Mouse (Mus musculus) embryo, embryonic 11 days (tissue): ENCODE measurements around the gene Spon1.

ENCODE experiments used
- DNase-seq: peaks from one replicate; pipeline ENCODE4 v3.0.0-alpha.2; 2015

The Spon1 gene

GRCm38 (mm10) chr7:113845191-113845590 is 79.4 kb downstream of the Spon1 start:
- no peak for DNase-seq

DNA sequence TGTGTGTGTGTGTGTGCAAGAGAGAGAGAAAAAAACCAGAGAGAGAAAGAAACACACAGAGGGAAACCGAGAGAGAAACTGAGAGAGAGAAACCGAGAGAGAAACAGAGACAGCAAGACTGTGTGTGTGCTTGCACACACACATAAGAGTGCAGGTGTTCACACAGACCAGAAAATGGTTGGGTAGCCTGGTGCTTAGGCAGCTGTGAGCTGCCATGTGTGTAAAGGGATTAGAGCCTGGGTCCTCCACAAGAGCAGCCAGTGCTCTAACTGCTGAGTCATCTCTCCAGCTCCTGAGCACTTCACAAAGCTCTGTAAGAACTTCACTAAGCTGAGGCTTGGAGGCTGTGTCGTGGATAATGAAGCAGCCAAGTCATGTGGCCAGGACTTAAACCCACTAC is 80.8 kb downstream of the Spon1 start:
- DNase-seq, result no peak

DNA sequence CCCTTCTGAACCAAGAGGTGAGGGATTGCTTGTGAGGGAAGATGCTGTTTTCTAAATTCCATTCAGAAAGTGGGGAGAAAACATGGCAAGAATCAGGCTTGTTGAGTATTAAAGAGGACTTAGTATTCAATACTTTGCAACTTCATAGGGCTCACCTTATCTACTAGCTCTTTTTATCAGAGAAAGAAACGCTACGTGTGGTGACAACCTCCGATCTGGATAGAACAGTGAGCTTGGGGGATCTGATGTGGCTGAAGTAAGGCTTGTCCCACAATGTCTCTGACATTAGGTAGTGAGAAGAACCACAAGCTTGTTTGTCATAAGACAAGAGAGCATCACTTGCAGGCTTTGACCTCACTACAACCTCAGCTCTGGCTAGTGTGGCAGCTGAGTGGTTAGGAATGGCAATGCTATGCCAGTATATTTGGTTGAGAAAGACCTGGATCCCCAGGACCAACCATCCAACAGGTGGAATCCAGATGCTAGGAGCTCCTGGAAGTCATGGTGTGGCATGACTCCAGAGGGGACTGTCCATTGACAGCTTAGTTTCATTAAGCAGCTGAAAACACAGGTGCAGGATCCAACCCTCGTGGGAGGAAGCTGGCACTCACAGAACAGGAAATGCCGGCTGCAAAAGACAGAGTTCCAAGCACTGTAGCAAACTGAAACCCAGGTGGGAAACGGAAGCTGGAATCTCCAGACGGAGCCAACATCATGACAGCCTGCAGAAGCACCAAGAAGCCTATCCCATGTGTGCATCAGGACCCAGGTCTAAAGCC is 81.4 kb downstream of the Spon1 start:
- no peak for DNase-seq

GRCm38 (mm10) chr7:113850389-113850788 is 84.6 kb downstream of the Spon1 start:
- DNase-seq, result no peak

DNA sequence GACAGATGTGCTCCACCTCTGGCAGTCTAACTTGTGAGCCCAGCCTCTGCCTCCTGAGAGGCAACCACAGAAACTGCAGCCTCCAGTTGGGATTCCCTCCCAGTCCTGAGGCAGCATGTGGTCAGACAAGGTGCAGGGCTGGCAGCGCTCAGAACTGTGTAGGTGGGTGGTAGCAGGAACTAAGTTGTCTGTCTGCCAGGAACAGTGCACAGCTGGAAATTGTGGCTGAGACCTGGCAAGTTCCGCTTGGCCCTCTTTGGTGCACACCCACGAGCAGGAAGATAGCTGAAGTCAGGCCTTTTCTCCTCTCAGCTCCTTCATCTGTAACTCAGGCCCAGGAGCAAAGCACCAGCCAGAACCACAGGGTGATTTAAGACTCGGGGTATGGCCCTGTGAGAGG is 89.6 kb downstream of the Spon1 start:
- no peak for DNase-seq

DNA sequence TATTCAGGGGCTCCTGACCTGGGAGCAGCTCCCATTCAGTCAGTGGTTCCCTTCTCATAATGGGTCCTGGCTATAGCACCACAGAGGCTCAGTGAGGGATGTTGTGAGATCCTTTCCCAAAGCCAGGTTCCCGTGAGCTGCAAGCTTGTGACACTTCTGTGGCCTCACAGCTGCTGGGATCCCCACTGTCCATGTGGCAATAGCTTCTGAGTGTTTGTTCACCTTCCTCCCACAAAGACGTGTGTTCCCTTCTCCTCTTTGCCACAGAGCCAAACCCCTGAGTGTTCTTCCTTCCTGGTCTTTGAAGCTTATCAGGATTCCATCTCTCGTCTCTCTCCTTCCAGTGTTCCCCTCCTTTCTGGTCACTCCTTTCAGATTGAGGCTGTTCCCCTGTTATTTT is 90.3 kb downstream of the Spon1 start:
- no peak for DNase-seq

GRCm38 (mm10) chr7:113859480-113859881 is 93.7 kb downstream of the Spon1 start:
- DNase-seq, result no peak

GRCm38 (mm10) chr7:113861964-113862363 is 96.2 kb downstream of the Spon1 start:
- no peak for DNase-seq

GRCm38 (mm10) chr7:113872846-113873245 is 107.0 kb downstream of the Spon1 start:
- DNase-seq, result no peak

DNA sequence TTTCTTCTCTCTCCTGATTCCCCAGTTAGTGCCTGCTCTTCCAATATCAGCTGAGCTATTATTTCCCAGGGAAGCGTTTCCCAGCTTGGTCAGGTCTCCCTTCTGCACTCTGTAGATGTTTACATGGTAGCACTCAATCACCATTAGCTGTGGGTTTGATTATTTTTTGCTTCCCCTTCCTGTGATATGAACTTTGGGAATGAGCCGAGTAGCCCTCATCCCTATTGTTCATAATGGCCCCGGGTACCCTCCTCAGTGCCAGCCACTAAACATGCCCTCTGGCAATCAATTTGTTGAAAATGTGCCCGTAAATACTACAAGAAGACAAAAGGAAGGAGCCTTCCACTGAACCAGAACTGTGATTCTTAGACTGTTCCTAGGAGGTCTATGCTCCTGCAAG is 111.7 kb downstream of the Spon1 start:
- DNase-seq, result no peak

DNA sequence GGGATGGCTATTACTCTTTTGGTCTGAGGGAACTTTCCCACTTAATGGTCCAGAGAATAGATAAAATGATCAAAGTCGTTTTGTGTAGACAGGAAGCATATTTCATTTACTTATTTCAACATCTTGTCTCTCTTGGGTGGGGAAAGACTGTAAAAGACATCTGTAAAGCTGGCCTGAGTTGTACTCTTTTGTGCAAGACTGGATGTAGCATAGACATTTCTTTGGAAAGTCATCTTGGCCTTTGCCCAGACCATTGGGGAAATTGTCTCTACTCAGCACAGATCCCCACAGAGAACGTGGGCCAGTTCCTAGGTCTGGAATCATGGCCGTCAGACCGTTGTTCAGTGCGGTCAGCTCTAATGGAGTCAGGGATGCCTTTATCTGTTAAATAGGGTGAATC is 112.1 kb downstream of the Spon1 start:
- no peak for DNase-seq

GRCm38 (mm10) chr7:113879085-113879501 is 113.3 kb downstream of the Spon1 start:
- peak; percentile 34 for DNase-seq

DNA sequence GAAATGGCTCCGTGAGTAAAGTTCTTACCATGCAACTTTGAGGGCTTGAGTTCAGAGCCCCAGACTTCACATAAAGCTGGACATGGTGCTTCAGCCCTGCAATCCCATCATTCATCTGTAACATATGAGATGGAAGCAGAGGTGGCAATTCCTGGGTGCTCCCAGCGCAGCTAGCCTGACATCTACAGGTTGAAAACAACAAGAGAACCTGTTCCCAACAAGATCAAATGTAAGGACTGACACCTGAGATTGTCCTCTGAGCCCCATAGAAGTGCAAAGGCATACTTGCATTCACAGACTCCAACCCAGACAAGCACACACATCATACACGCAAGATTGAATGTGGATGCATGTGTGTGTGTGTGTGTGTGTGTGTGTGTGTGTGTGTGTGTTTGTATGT is 114.2 kb downstream of the Spon1 start:
- DNase-seq, result no peak

GRCm38 (mm10) chr7:113890782-113891181 is 125.0 kb downstream of the Spon1 start:
- DNase-seq, result no peak

DNA sequence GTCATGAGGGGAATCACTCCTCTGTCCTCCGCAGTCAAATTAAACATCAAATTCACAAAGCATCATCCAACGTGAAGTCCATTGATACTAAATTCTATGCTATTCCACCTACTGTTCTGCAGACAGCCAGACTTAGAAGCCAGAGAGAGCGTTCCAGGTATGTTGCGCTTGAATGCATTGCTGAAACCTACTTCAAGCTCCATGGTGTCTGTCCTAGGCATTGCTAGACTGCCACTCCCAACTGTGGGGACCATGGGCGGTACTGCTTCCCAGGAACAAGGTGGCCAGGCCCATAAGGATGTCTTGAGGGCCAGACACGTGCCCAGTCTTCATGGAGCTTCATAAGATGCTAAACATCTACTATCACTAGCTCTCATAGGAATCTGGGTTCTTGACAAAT is 125.7 kb downstream of the Spon1 start:
- no peak for DNase-seq

DNA sequence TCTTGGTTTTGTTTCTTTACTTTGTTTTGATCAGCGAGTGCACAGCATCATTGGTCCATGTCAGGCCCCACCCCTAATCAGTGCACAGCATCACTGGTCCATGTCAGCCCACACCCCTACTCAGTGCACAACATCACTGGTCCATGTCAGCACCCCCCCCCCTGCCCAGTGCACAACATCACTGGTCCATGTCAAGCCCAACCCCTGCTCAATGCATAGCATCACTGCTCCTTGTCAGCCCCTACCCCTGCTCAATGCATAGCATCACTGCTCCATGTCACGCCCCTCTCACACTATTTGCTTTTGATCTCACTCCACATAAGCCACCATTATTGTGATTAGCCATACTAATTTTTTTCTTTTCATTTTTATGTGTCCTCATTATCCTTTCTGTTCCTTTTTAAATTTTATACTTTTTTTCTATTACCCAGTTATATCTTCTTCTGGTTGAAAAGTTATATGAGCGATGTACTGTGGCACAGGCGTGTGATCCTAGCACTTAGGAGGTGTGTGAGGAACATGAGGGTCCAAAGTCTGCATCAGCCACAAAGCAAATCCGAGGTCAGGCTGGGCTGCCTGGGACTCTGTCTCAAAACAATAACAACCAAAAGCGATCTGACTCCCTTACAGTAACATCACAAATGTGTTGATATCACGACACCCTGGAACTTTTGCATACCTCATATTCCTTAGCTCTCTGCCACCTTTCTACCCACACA is 128.3 kb downstream of the Spon1 start:
- DNase-seq, result no peak

- DNase-seq, result no peak
Measured at GRCm38 (mm10) chr7:113895266-113895665, 129.5 kb downstream of the Spon1 start.

DNA sequence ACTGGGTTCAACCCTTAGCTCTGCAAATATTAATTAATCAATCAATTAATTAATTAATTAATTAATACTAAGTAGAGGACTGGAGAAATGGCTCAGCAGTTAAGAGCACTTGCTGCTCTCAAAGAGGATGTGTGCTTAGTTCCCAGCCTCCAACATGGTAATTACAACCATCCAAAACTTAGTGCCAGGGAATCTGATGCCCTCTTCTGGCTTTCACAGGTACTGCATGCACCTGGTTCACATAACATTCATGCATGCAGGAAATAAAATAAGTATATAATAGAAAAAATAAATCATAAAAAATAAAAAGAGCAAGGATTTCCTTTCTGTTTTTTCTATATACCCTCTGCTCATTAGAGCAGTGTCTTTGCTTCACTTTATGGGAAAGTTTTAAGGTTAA is 132.6 kb downstream of the Spon1 start:
- DNase-seq, result no peak

GRCm38 (mm10) chr7:113901511-113901910 is 135.7 kb downstream of the Spon1 start:
- no peak for DNase-seq

GRCm38 (mm10) chr7:113901941-113902515 is 136.2 kb downstream of the Spon1 start:
- DNase-seq, result peak; percentile 18

DNA sequence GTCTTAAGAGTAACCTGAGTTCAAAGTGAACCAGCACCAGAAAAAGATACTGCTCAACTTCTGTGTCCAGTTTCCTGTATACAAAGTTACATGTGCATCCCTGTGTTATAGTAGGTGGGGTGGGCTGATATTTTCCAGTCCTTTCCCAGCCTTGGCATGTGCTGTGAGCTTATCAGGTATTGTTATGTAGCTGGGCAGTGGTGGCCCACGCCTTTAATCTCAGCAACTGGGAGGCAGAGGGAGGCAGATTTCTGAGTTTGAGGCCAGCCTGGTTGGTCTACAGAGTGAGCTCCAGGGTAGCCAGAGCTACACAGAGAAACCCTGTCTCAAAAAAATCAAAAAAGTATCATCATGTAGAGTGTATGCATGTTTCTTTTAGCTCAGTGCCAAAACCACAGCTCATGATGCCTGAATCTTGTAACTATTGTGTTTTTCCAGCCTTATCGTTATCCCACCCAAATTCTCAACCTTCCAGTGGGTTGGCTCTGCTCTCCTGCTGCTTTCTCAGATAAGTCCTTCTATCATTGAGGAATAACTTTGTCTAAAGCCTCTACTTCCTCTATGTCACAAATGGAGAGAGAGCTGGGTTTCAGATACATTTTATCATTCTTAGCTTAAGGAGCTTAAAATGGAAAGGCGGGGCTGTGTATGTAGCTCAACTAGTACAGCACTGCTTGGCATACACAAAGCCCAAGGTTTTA is 137.5 kb downstream of the Spon1 start:
- no peak for DNase-seq

DNA sequence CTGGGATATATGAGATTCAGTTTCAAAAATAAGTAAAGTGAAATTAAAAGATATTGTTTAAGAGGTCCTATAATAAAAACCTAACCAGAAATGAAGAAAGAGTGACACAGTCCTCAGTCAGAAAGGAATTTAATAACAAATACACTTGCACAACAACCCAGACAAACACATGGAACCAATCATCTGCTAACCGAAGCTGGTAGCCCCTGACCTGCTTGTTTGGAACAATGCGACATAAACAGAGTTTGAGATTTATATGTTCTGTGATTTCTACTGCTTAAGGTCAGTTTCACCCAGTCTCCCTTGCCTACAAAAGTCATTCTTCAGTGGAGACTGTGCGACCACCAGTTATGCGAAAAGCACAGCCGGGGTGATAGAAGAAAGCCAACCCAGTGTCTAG is 138.1 kb downstream of the Spon1 start:
- no peak for DNase-seq

- DNase-seq, result no peak
Measured at GRCm38 (mm10) chr7:113904348-113904895, 138.6 kb downstream of the Spon1 start.
